Mouse (Mus musculus) c-Kit-negative CD71-positive TER-119-positive erythroid progenitor cells, embryonic 14.5 days (primary cell): ENCODE data around the gene B020004J07Rik.
"Not testable (repeated sequence)": the region's sequence is repeated elsewhere in the genome, so short reads cannot be mapped to it uniquely, and the experiment has no call there.

Source experiments
- DNase-seq: peaks from one replicate; pipeline ENCODE4 v3.0.0-alpha.2; 2013; ENCODE audit warnings: low read depth, low spot score

B020004J07Rik gene

GRCm38 (mm10) chr4:101843923-101844322 lies at the start of gene B020004J07Rik:
TSS of gene B020004J07Rik (minus strand) at chr4:101844023.
- DNase-seq: not testable (repeated sequence)

- DNase-seq: no peak
Measured at GRCm38 (mm10) chr4:101889377-101889776, 45.6 kb upstream of the B020004J07Rik start.

- no peak for DNase-seq
Measured at GRCm38 (mm10) chr4:101883641-101884040, 39.8 kb upstream of the B020004J07Rik start.

GRCm38 (mm10) chr4:101875687-101876086 lies 31.9 kb upstream of the B020004J07Rik start:
- not testable (repeated sequence) for DNase-seq

- DNase-seq: not testable (repeated sequence)
Measured at GRCm38 (mm10) chr4:101872031-101872430, 28.2 kb upstream of the B020004J07Rik start.

- no peak for DNase-seq
Measured at GRCm38 (mm10) chr4:101862289-101862688, 18.5 kb upstream of the B020004J07Rik start.

GRCm38 (mm10) chr4:101860873-101861272 lies 17.1 kb upstream of the B020004J07Rik start:
- DNase-seq: no peak

GRCm38 (mm10) chr4:101850908-101851307 lies 7.1 kb upstream of the B020004J07Rik start:
- no peak for DNase-seq
